Mouse (Mus musculus): ENCODE measurements around the gene Lgalsl. TPM values are rescaled to one million over a fixed set of nuclear protein-coding genes. Genes with fewer than 3 reads are reported as not detected.

Lgalsl gene
- polyA plus RNA-seq, 1 experiment: 36.4 TPM

DNA sequence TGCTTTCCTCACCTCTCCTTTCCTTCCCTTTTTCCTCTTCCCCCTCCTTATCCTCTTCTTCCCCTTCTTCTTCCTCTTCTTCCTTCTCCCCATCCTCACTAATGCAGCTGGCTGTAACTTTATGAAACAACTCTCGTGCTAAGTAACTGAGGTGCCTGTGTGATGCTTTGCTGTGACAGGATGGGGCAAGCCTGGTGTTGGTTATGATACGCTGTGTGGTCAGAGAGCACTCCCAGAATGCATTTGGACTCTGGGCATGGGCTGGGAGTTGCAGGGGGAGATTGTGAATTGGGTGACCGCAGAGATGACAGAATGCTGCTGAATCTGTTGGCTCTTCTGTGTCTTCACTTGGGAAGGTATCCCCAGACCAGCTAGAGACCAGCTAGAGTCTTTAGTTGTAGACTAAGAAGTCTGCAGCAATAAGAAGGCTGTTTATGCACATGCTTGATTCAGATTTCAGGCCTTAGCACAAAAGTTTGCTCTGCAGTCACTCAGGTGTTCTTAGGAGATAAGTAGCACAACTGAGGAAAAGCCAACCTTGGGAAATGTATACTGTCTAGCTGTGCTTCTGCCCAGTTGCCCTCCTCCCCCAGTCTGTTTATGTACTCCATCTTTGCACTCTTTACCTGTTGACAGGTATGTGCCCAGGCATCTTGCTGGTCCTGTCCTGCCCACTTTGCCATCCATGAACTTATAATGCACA lies 51.8 kb downstream of the Lgalsl start:
- no peak for TF ChIP-seq CTCF (IDR thresholded peaks at IDR 0.05; ENCODE audit: borderline replicate concordance, extremely low read depth, insufficient read depth, insufficient read length)
- TF ChIP-seq POLR2A (IDR thresholded peaks at IDR 0.05; ENCODE audit: borderline replicate concordance, extremely low read depth, insufficient read depth, insufficient read length, poor library complexity, severe bottlenecking): no peak
- DNase-seq (ENCODE audit: low read depth): no peak

DNA sequence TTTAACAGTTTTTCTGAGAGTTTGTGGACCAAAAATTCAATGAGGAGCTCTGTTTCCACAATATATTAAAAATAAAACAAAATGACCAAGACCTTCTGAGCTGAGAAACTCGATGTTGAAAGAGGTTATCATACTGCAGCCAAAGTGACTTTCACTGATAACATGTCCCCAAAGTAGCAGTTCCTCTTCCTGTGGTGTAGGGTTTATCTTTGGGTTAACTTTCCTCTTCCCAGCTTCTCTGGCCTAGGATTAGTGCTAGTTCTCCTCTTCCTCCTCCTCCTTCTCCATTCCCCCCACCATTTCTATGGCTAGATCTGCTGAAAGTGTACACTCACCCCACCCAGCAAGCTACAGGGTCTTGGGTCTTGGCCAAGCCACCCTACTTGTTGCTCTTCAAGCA lies 52.6 kb downstream of the Lgalsl start:
- TF ChIP-seq CTCF (IDR thresholded peaks at IDR 0.05; ENCODE audit: borderline replicate concordance, extremely low read depth, insufficient read depth, insufficient read length): no peak
- no peak for TF ChIP-seq POLR2A (IDR thresholded peaks at IDR 0.05; ENCODE audit: borderline replicate concordance, extremely low read depth, insufficient read depth, insufficient read length, poor library complexity, severe bottlenecking)
- DNase-seq (ENCODE audit: low read depth): no peak

DNA sequence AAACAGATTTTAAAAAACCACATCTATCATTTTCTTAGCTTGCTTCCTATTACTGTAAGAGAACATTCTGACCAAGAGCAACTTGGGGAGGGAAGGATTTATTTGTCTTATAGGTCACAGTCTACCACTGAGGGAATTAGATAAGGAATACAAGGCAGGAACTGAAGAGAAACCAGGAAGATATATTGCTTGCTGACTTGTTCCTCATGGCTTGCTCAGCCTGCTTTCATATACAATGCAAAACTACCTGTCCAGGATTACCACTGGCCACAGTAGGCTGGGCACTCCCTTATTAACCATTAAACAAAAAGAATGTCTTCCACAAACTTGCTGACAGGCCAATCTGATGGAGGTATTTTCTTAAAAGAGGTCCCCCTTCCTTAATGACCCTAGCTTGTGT lies 54.2 kb downstream of the Lgalsl start:
- TF ChIP-seq POLR2A (IDR thresholded peaks at IDR 0.05; ENCODE audit: borderline replicate concordance, extremely low read depth, insufficient read depth, insufficient read length, poor library complexity, severe bottlenecking): no peak
- TF ChIP-seq CTCF (IDR thresholded peaks at IDR 0.05; ENCODE audit: borderline replicate concordance, extremely low read depth, insufficient read depth, insufficient read length): no peak
- DNase-seq (ENCODE audit: low read depth): no peak

Other genes with a start within 250 kb of the Lgalsl start
- gene Aftph, start 89.5 kb downstream of the Lgalsl start, polyA plus RNA-seq (2012; rRNA removed): 63.2 and 72.5 TPM in 2 replicates